Mouse (Mus musculus) heart, embryonic 13.5 days (tissue): ENCODE measurements around the gene Arl4c. TPM values are rescaled to one million over a fixed set of nuclear protein-coding genes. Genes with fewer than 3 reads are reported as not detected.

Experiments
- ATAC-seq: fragments of 200-750 bp; cut with Nextera tagmentation; 2 replicates; pipeline ENCODE4 v1.8.0; 2017; ENCODE audit warnings: moderate TSS enrichment; ENCODE audit not compliant: insufficient number of reproducible peaks, low FRiP score, low TSS enrichment; ENCODE audit errors: extremely low read depth
- H3K27ac ChIP-seq: fragments of 300-500 bp; sonication (generic); replicated peaks from 2 replicates; pipeline ENCODE4 v1.5.1; 2015; ENCODE audit warnings: moderate library complexity, mild to moderate bottlenecking, inconsistent platforms
- H3K27me3 ChIP-seq: fragments of 300-500 bp; sonication (generic); replicated peaks from 2 replicates; pipeline ENCODE4 v1.6.1; 2015; ENCODE audit warnings: mild to moderate bottlenecking, inconsistent platforms
- H3K36me3 ChIP-seq: fragments of 300-500 bp; sonication (generic); 2 replicates; pipeline ENCODE4 v1.6.1; 2015; ENCODE audit warnings: mild to moderate bottlenecking, inconsistent platforms
- H3K4me1 ChIP-seq: fragments of 300-500 bp; sonication (generic); 2 replicates; pipeline ENCODE4 v1.6.1; 2015; ENCODE audit warnings: inconsistent platforms
- H3K4me2 ChIP-seq: fragments of 300-500 bp; sonication (generic); 2 replicates; pipeline ENCODE4 v1.6.1; 2015; ENCODE audit warnings: inconsistent platforms, mild to moderate bottlenecking, moderate library complexity
- H3K4me3 ChIP-seq: fragments of 300-500 bp; sonication (generic); 2 replicates; pipeline ENCODE4 v1.5.1; 2015; ENCODE audit warnings: moderate library complexity, mild to moderate bottlenecking, inconsistent platforms
- H3K9ac ChIP-seq: fragments of 300-500 bp; sonication (generic); 2 replicates; pipeline ENCODE4 v1.6.1; 2015; ENCODE audit warnings: inconsistent platforms, mild to moderate bottlenecking, moderate library complexity
- H3K9me3 ChIP-seq: fragments of 300-500 bp; sonication (generic); 2 replicates; pipeline ENCODE4 v1.6.1; 2016; ENCODE audit warnings: inconsistent platforms
- WGBS: fragments of 180-500 bp; shearing (Covaris S2); methylation state at CpG from one replicate; pipeline ENCODE4 v1.1.7; 2015; ENCODE audit warnings: mixed read lengths; 5-methylcytosine and 5-hydroxymethylcytosine counted together
- polyA plus RNA-seq: library from polyadenylated mRNA; unstranded; fragments of >200 nt; fragmentation: Nextera tagmentation; extraction: Ambion mirVana; gene quantifications from 2 replicates; pipeline ENCODE4 v1.2.1, GENCODE M21; 2015

Gene Arl4c
- polyA plus RNA-seq, 1 experiment from 2014 or later, result 7.6 TPM

GRCm38 (mm10) chr1:88725716-88726115 is 23.7 kb upstream of the Arl4c start:
- 64% methylated on average over 1 of the region's 1 CpGs for WGBS
- Histone ChIP-seq H3K27me3 (no peaks in the 10 kb centered on the region; the same call in 1 of the 2 replicates), H3K27ac (no peak overlapping the region), H3K36me3 (no peaks in the 10 kb centered on the region), H3K9ac (no peak overlapping the region), H3K9me3 (no peaks in the 10 kb centered on the region), H3K4me2 (no peak overlapping the region), H3K4me1 (peaks cover 5% of the 10 kb centered on the region; the same call in 1 of the 2 replicates), H3K4me3 (no peak overlapping the region)
- no peak for ATAC-seq

- Histone ChIP-seq H3K4me1 (no peaks in the 10 kb centered on the region), H3K36me3 (no peaks in the 10 kb centered on the region), H3K4me3 (no peak overlapping the region), H3K4me2 (no peak overlapping the region), H3K27me3 (no peaks in the 10 kb centered on the region; the same call in 1 of the 2 replicates), H3K9me3 (no peaks in the 10 kb centered on the region), H3K9ac (no peak overlapping the region), H3K27ac (no peak overlapping the region)
- 38% methylated on average over 11 of the region's 11 CpGs for WGBS
- no peak for ATAC-seq
These were observed 18.7 kb upstream of the Arl4c start for GRCm38 (mm10) chr1:88720626-88721229.

- Histone ChIP-seq H3K36me3 (no peaks in the 10 kb centered on the region), H3K27ac (no peak overlapping the region), H3K4me3 (no peak overlapping the region), H3K4me2 (no peak overlapping the region), H3K9ac (no peak overlapping the region), H3K9me3 (no peaks in the 10 kb centered on the region), H3K27me3 (no peaks in the 10 kb centered on the region; the same call in 1 of the 2 replicates), H3K4me1 (no peaks in the 10 kb centered on the region)
- 65% methylated on average over 3 of the region's 3 CpGs for WGBS
- no peak for ATAC-seq
These were observed 16.5 kb upstream of the Arl4c start for GRCm38 (mm10) chr1:88718563-88718962.

GRCm38 (mm10) chr1:88717736-88718135 is 15.7 kb upstream of the Arl4c start:
- H3K27me3 ChIP-seq, result no peaks in the 10 kb centered on the region; the same call in 1 of the 2 replicates
- no peak overlapping the region for H3K4me3 ChIP-seq
- no peaks in the 10 kb centered on the region for H3K36me3 ChIP-seq
- no peak overlapping the region for H3K9ac ChIP-seq
- no peak for ATAC-seq
- no peaks in the 10 kb centered on the region for H3K9me3 ChIP-seq
- no peak overlapping the region for H3K27ac ChIP-seq
- WGBS, result 69% methylated on average over 13 of the region's 13 CpGs
- no peaks in the 10 kb centered on the region for H3K4me1 ChIP-seq
- no peak overlapping the region for H3K4me2 ChIP-seq

- no peaks in the 10 kb centered on the region for H3K27me3 ChIP-seq
- 77% methylated on average over 6 of the region's 6 CpGs for WGBS
- H3K9ac ChIP-seq, result no peak overlapping the region
- no peaks in the 10 kb centered on the region for H3K9me3 ChIP-seq
- ATAC-seq, result no peak
- no peak overlapping the region for H3K4me2 ChIP-seq
- no peaks in the 10 kb centered on the region for H3K4me1 ChIP-seq
- no peak overlapping the region for H3K4me3 ChIP-seq
- no peaks in the 10 kb centered on the region for H3K36me3 ChIP-seq
- H3K27ac ChIP-seq, result no peak overlapping the region
These were observed 10.0 kb upstream of the Arl4c start for GRCm38 (mm10) chr1:88712011-88712410.

- ATAC-seq, result no peak
- Histone ChIP-seq H3K9me3 (no peaks in the 10 kb centered on the region), H3K36me3 (no peaks in the 10 kb centered on the region), H3K4me2 (no peak overlapping the region), H3K9ac (no peak overlapping the region), H3K4me1 (peaks cover 9% of the 10 kb centered on the region), H3K27me3 (no peaks in the 10 kb centered on the region), H3K4me3 (no peak overlapping the region), H3K27ac (no peak overlapping the region)
- WGBS, result 60% methylated on average over 9 of the region's 9 CpGs
These were observed 6.8 kb upstream of the Arl4c start for GRCm38 (mm10) chr1:88708646-88709305.

- H3K4me1 ChIP-seq, result peaks cover 9% of the 10 kb centered on the region
- H3K36me3 ChIP-seq, result no peaks in the 10 kb centered on the region
- H3K27me3 ChIP-seq, result no peaks in the 10 kb centered on the region
- no peak overlapping the region for H3K9ac ChIP-seq
- H3K4me2 ChIP-seq, result no peak overlapping the region
- H3K27ac ChIP-seq, result no peak overlapping the region
- no peak for ATAC-seq
- WGBS, result 74% methylated on average over 3 of the region's 3 CpGs
- no peaks in the 10 kb centered on the region for H3K9me3 ChIP-seq
- H3K4me3 ChIP-seq, result no peak overlapping the region
These were observed 6.2 kb upstream of the Arl4c start for GRCm38 (mm10) chr1:88708191-88708590.

- H3K27ac ChIP-seq, result no peak overlapping the region
- H3K9ac ChIP-seq, result no peak overlapping the region
- ATAC-seq, result no peak
- H3K4me3 ChIP-seq, result no peak overlapping the region
- 63% methylated on average over 6 of the region's 6 CpGs for whole genome bisulfite sequencing
- H3K27me3 ChIP-seq, result no peaks in the 10 kb centered on the region
- no peaks in the 10 kb centered on the region for H3K36me3 ChIP-seq
- H3K4me2 ChIP-seq, result no peak overlapping the region
- H3K9me3 ChIP-seq, result no peaks in the 10 kb centered on the region
- peaks cover 9% of the 10 kb centered on the region for H3K4me1 ChIP-seq
These were observed 5.5 kb upstream of the Arl4c start for GRCm38 (mm10) chr1:88707536-88707935.

- H3K9me3 ChIP-seq, result no peaks in the 10 kb centered on the region
- no peaks in the 10 kb centered on the region for H3K27me3 ChIP-seq
- no peak for ATAC-seq
- H3K27ac ChIP-seq, result no peak overlapping the region
- peak overlapping the region; percentile 43 for H3K4me2 ChIP-seq
- WGBS, result 2% methylated on average over 15 of the region's 15 CpGs
- no peak overlapping the region for H3K4me3 ChIP-seq
- H3K4me1 ChIP-seq, result peaks cover 12% of the 10 kb centered on the region
- no peaks in the 10 kb centered on the region for H3K36me3 ChIP-seq
- no peak overlapping the region for H3K9ac ChIP-seq
These were observed 3.8 kb upstream of the Arl4c start for GRCm38 (mm10) chr1:88705799-88706198.

- Histone ChIP-seq H3K27me3 (no peaks in the 10 kb centered on the region), H3K4me2 (no peak overlapping the region), H3K27ac (no peak overlapping the region), H3K4me1 (peaks cover 15% of the 10 kb centered on the region), H3K9ac (no peak overlapping the region), H3K4me3 (no peak overlapping the region), H3K36me3 (no peaks in the 10 kb centered on the region), H3K9me3 (no peaks in the 10 kb centered on the region)
- WGBS, result 55% methylated on average over 6 of the region's 6 CpGs
- no peak for ATAC-seq
These were observed 3.0 kb upstream of the Arl4c start for GRCm38 (mm10) chr1:88705050-88705449.

- peak overlapping the region; percentile 91 for H3K4me3 ChIP-seq
- H3K4me2 ChIP-seq, result peak overlapping the region; percentile 86
- H3K36me3 ChIP-seq, result peaks cover 10% of the 10 kb centered on the region
- H3K4me1 ChIP-seq, result peaks cover 33% of the 10 kb centered on the region
- WGBS, result under 1% methylated on average over 78 of the region's 78 CpGs
- ATAC-seq, result peak; percentile 48; the same call in 1 of the 2 replicates
- no peaks in the 10 kb centered on the region for H3K9me3 ChIP-seq
- no peaks in the 10 kb centered on the region for H3K27me3 ChIP-seq
- H3K27ac ChIP-seq, result peak overlapping the region; percentile 91
- peak overlapping the region; percentile 92 for H3K9ac ChIP-seq
These were observed 810 bp downstream of the Arl4c start for GRCm38 (mm10) chr1:88700961-88701861.
